Mouse (Mus musculus) bone marrow macrophage, adult 2 months (primary cell): Measurements from ENCODE around the gene Cldn2.

Experiments used
- CTCF ChIP-seq: IDR thresholded peaks from 2 replicates; pipeline ENCODE4 v1.5.1; 2012; ENCODE audit warnings: low read depth, mild to moderate bottlenecking, low read length, moderate library complexity
- POLR2A ChIP-seq: IDR thresholded peaks from 2 replicates; pipeline ENCODE4 v1.6.1; 2012; ENCODE audit warnings: mild to moderate bottlenecking, low read depth, low read length, borderline replicate concordance

DNA sequence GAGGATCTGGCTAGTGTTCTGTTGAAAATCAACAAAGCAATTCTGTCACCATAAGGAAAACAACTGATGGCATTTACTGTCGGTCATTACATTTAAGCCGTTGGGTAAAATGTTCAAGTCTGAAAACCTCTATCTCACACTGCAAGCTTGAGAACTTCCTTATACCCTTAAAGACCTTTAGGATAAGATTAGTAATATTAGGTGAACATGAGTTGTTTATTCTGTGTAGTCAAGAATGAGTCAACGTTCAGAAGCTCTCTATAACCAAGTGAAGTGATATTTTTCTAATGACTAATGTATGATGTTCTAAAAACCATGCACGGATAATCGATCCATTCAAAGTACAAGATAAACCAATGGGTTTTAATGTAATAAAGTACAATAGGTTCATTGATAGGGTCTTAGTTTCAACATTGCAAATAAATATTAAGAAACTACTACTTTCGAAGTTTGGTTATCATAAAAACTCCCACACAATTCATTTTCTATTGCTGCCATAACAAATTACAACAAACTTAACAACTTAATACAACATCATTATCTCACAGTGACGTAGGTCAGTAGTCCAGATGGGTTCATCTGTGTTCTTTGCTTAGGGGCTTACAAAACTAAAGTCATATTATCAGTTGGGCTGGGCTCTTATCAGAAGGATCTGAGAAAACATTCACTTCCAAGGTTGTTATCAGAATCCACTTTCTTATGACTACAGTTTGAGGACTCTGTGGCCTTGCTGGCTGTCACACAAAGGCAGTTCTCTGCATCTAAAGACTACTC is 6.4 kb upstream of the Cldn2 start:
- TF ChIP-seq CTCF = no peak
- no peak for TF ChIP-seq POLR2A
